Mouse (Mus musculus) CH12.LX (cell line): ENCODE results near the gene Tcp11l2. TPM values are rescaled to one million over a fixed set of nuclear protein-coding genes. Genes with fewer than 3 reads are reported as not detected.

Experiments used
- DNase-seq: peaks from one replicate; pipeline ENCODE4 v3.0.0-alpha.2; 2013; ENCODE audit errors: extremely low read depth
- H3K27ac ChIP-seq: 2 replicates; pipeline ENCODE4 v1.5.1; 2012; ENCODE audit warnings: low read depth, mild to moderate bottlenecking, control low read depth, moderate library complexity; ENCODE audit not compliant: insufficient read depth
- H3K27me3 ChIP-seq: replicated peaks from 2 replicates; pipeline ENCODE3; 2012; ENCODE audit warnings: inconsistent platforms
- H3K36me3 ChIP-seq, 2 experiments: replicated peaks in 1 of 2; 2 replicates each; pipeline versions ENCODE3 to v1.6.1; 2012; ENCODE audit warnings: inconsistent platforms in 1 of 2, low read length in 1 of 2, mild to moderate bottlenecking in 1 of 2, mixed read lengths in 1 of 2, moderate library complexity in 1 of 2; ENCODE audit not compliant: control insufficient read depth in 1 of 2, insufficient read depth in 1 of 2
- H3K4me1 ChIP-seq, 2 experiments: 2 replicates each; pipeline ENCODE4 v1.6.1; 2012; ENCODE audit warnings: inconsistent platforms in 1 of 2, moderate library complexity in 1 of 2; ENCODE audit not compliant: insufficient read depth in 2 of 2, control insufficient read depth in 1 of 2
- H3K4me2 ChIP-seq: 2 replicates; pipeline ENCODE4 v1.6.1; 2012; ENCODE audit warnings: low read depth, mild to moderate bottlenecking, control low read depth; ENCODE audit not compliant: poor library complexity, insufficient read depth, severe bottlenecking
- H3K4me3 ChIP-seq, 3 experiments: fragments of 150-350 bp in 1 of 3; sonication (generic) in 1 of 3; replicated peaks in 1 of 3; 2 replicates each; pipeline versions ENCODE3 to v1.5.1; 2011 to 2012; ENCODE audit warnings: low read depth in 2 of 3, low read length in 2 of 3, mild to moderate bottlenecking in 2 of 3, moderate library complexity in 2 of 3, control low read depth in 1 of 3, improper control_type of control experiment in 1 of 3, inconsistent platforms in 1 of 3, mixed read lengths in 1 of 3; ENCODE audit not compliant: poor library complexity in 1 of 3
- H3K79me2 ChIP-seq: replicated peaks from 2 replicates; pipeline ENCODE4 v1.6.1; 2012; ENCODE audit warnings: mild to moderate bottlenecking, moderate library complexity; ENCODE audit not compliant: control insufficient read depth, poor library complexity, insufficient read depth, severe bottlenecking; ENCODE audit errors: extremely low read depth
- H3K9ac ChIP-seq: 2 replicates; pipeline ENCODE4 v1.6.1; 2012; ENCODE audit warnings: low read depth, mild to moderate bottlenecking, control low read depth, moderate library complexity; ENCODE audit not compliant: insufficient read depth
- H3K9me3 ChIP-seq: replicated peaks from 2 replicates; pipeline ENCODE3; 2012; ENCODE audit warnings: low read length, inconsistent platforms, mixed read lengths
- BHLHE40 ChIP-seq: IDR thresholded peaks from 2 replicates; pipeline ENCODE4 v1.6.1; 2011; ENCODE audit warnings: mild to moderate bottlenecking, low read depth, low read length, improper control_type of control experiment
- CTCF ChIP-seq, 2 experiments: IDR thresholded peaks in 1 of 2; conservative IDR thresholded peaks in 1 of 2; 2 replicates each; pipeline ENCODE4 v1.5.1; 2011 to 2012; ENCODE audit warnings: low read depth in 2 of 2, low read length in 2 of 2, improper control_type of control experiment in 1 of 2, inconsistent platforms in 1 of 2, mild to moderate bottlenecking in 1 of 2, moderate library complexity in 1 of 2
- E2F4 ChIP-seq: IDR thresholded peaks from 2 replicates; pipeline ENCODE4 v1.6.1; 2011; ENCODE audit warnings: low read depth, low read length, improper control_type of control experiment; ENCODE audit not compliant: insufficient replicate concordance
- GABPA ChIP-seq: IDR thresholded peaks from 2 replicates; pipeline ENCODE4 v1.6.1; 2012; ENCODE audit warnings: low read depth, low read length, improper control_type of control experiment, inconsistent platforms; ENCODE audit not compliant: insufficient replicate concordance
- HCFC1 ChIP-seq: IDR thresholded peaks from 2 replicates; pipeline ENCODE4 v1.6.1; 2012; ENCODE audit warnings: low read depth, mild to moderate bottlenecking, inconsistent platforms, low read length, improper control_type of control experiment
- IRF4 ChIP-seq: IDR thresholded peaks from 2 replicates; pipeline ENCODE4 v1.6.1; 2014; ENCODE audit warnings: low read depth, mild to moderate bottlenecking, inconsistent platforms, low read length, improper control_type of control experiment
- JUN ChIP-seq: IDR thresholded peaks from 2 replicates; pipeline ENCODE4 v1.6.1; 2011; ENCODE audit warnings: low read depth, mild to moderate bottlenecking, low read length, improper control_type of control experiment, moderate library complexity; ENCODE audit not compliant: insufficient read depth
- KAT2A ChIP-seq: IDR thresholded peaks from 2 replicates; pipeline ENCODE4 v1.6.1; 2012; ENCODE audit warnings: low read length, improper control_type of control experiment, inconsistent platforms; ENCODE audit not compliant: insufficient replicate concordance
- MAX ChIP-seq: IDR thresholded peaks from 2 replicates; pipeline ENCODE4 v1.6.1; 2011; ENCODE audit warnings: low read length, improper control_type of control experiment
- MEF2A ChIP-seq: IDR thresholded peaks from 2 replicates; pipeline ENCODE4 v1.6.1; 2014; ENCODE audit warnings: low read depth, mild to moderate bottlenecking, inconsistent platforms, low read length, improper control_type of control experiment, borderline replicate concordance
- MYC ChIP-seq: IDR thresholded peaks from 2 replicates; pipeline ENCODE4 v1.6.1; 2011; ENCODE audit warnings: low read depth, mild to moderate bottlenecking, improper control_type of control experiment, low read length
- PAX5 ChIP-seq: IDR thresholded peaks from 2 replicates; pipeline ENCODE4 v1.6.1; 2012; ENCODE audit warnings: low read length, inconsistent platforms, mixed read lengths
- POLR2A ChIP-seq: IDR thresholded peaks from 2 replicates; pipeline ENCODE4 v1.6.1; 2011; ENCODE audit warnings: low read depth, mild to moderate bottlenecking, improper control_type of control experiment, low read length
- RCOR1 ChIP-seq: conservative IDR thresholded peaks from 2 replicates; pipeline ENCODE4 v1.6.1; 2012; ENCODE audit warnings: low read depth, mild to moderate bottlenecking, inconsistent platforms, low read length, improper control_type of control experiment
- SIN3A ChIP-seq: IDR thresholded peaks from 2 replicates; pipeline ENCODE4 v1.6.1; 2012; ENCODE audit warnings: low read length, improper control_type of control experiment, inconsistent platforms
- SMC3 ChIP-seq: IDR thresholded peaks from 2 replicates; pipeline ENCODE4 v1.6.1; 2011; ENCODE audit warnings: low read depth, low read length, improper control_type of control experiment
- TBP ChIP-seq: conservative IDR thresholded peaks from 2 replicates; pipeline ENCODE4 v1.6.1; 2011; ENCODE audit warnings: low read depth, low read length, improper control_type of control experiment
- UBTF ChIP-seq: IDR thresholded peaks from 2 replicates; pipeline ENCODE4 v1.6.1; 2012; ENCODE audit warnings: low read depth, mild to moderate bottlenecking, inconsistent platforms, low read length, improper control_type of control experiment, moderate library complexity
- USF1 ChIP-seq: IDR thresholded peaks from 2 replicates; pipeline ENCODE4 v1.6.1; 2014; ENCODE audit warnings: low read depth, mild to moderate bottlenecking, inconsistent platforms, low read length, improper control_type of control experiment
- USF2 ChIP-seq: conservative IDR thresholded peaks from 2 replicates; pipeline ENCODE4 v1.6.1; 2011; ENCODE audit warnings: low read depth, low read length, improper control_type of control experiment
- ZMIZ1 ChIP-seq: IDR thresholded peaks from 2 replicates; pipeline ENCODE4 v1.6.1; 2012; ENCODE audit warnings: low read depth, mild to moderate bottlenecking, inconsistent platforms, low read length, improper control_type of control experiment
- ZNF384 ChIP-seq: IDR thresholded peaks from 2 replicates; pipeline ENCODE4 v1.6.1; 2012; ENCODE audit warnings: low read depth, low read length, improper control_type of control experiment, inconsistent platforms
- dilution Hi-C: fragments of 300-500 bp; cut with MboI; formaldehyde crosslinking; loops from 2 replicates; pipeline ENCODE4 v1.14.3; 2020; ENCODE audit warnings: low sequenced_read_pairs; ENCODE audit not compliant: extremely low pct_unique_long_range_greater_than_20kb, extremely low pct_ligation_motif_present
- in situ Hi-C: fragments of 300-500 bp; cut with MboI; formaldehyde crosslinking; loops from 3 replicates; pipeline ENCODE4 v1.14.3; 2019; ENCODE audit warnings: low sequenced_read_pairs, low pct_ligation_motif_present, low pct_unique_long_range_greater_than_20kb, mixed read lengths
- polyA plus RNA-seq: library from polyadenylated mRNA; unstranded; fragments of >175 nt; gene quantifications from 2 replicates; pipeline ENCODE4 v1.2.1, GENCODE M21; 2012; ENCODE audit warnings: low read depth; ENCODE audit not compliant: insufficient read length
- total RNA-seq, 2 experiments: library from RNA; depleted of rRNA; stranded (reverse); fragments of 300-350 nt in 1 of 2; fragments of >200 nt in 1 of 2; gene quantifications; 2 replicates each; pipeline ENCODE4 v1.2.3; 2012 to 2014

Tcp11l2 gene
- total and polyA plus RNA-seq, 3 experiments = 2.6 to 6.0 (median 2.9) TPM

DNA sequence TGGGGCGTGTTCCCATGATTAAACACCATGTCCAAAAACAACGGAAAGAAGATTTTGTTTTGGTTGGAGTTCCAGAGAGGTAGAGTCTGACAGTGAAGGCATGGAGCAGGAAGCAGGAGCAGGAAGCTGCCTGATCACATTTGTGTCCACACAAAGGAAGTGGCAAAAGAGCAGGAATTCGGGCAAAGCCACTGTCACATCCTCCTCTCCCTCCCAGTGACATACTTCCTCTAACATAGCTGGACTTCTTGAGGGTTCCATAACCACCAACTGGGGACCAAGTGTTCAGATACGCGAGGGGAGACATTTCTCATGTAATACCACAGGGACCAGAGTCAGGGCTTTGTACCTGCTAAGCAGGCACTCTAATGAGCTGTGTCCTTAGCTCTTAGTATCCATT lies 70.8 kb downstream of the Tcp11l2 start:
- TF ChIP-seq HCFC1 (no peak), SIN3A (no peak), UBTF (no peak), ZMIZ1 (no peak), BHLHE40 (no peak), IRF4 (no peak), POLR2A (no peak), TBP (no peak), CTCF (conservative IDR thresholded peaks at IDR 0.05 in 1 of 2, IDR thresholded peaks at IDR 0.05 in 1 of 2; ENCODE audit: low read depth in 2 of 2, low read length in 2 of 2) (no peak)
- no peak overlapping the region for H3K4me2 ChIP-seq
- H3K9ac ChIP-seq = no peak overlapping the region
- H3K4me3 ChIP-seq = no peak overlapping the region
- H3K36me3 ChIP-seq = peaks cover 6 to 70% of the 10 kb centered on the region in 2 experiments
- no peaks in the 10 kb centered on the region for H3K27me3 ChIP-seq
- H3K79me2 ChIP-seq = no peaks in the 10 kb centered on the region
- dilution Hi-C loops (no loop called here), in situ Hi-C loops (loop anchor here (10.0 kb wide), 1 partner anchor 388 kb away; no protein-coding TSS in a partner anchor)
- H3K4me1 ChIP-seq = peaks cover 11 to 58% of the 10 kb centered on the region in 2 experiments
- no peaks in the 10 kb centered on the region for H3K9me3 ChIP-seq
- no peak overlapping the region for H3K27ac ChIP-seq
- no peak for DNase-seq

DNA sequence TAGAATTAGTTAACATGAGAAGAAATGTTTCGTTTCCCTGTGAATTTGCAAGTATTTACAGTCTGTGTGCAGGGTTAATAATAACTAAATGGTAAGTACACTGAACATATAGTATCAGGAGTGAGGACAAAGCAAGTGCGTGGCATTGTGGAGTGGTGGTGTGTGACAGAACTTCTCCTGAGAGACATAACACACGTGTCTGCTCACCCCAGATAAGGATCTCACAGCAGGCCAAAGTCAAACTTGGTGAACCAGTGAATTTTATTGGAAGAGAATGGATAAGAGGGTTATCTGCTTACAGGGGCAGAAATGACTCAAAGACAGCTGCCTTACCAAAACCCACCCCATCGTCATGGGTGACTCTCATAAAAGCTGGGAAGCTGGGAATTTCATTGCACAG lies 72.5 kb downstream of the Tcp11l2 start:
- peaks cover 13 to 72% of the 10 kb centered on the region in 2 experiments for H3K36me3 ChIP-seq
- in situ Hi-C loops = loop anchor here (10.0 kb wide), 1 partner anchor 386 kb away; no protein-coding TSS in a partner anchor
- dilution Hi-C loops = no loop called here

DNA sequence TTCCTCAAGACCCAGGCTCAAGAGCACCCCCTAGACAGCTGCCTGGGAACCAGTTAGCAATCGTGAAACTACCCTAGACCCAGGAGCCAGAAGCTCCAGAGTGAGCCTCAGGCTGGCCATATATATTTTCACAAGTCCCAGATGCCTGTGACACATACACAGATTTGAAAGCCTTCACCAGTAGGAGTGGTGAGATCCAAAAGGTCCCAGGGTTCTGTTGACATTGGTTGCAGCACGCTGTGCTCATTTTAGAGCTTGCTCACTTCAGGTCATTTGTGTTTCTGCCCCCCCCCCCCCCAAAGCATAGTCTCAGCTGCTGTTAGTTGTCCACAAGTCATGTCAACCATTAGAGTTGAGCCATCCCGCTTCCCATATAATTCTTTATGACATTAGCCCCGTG lies 77.6 kb downstream of the Tcp11l2 start:
- peaks cover 0 to 19% of the 10 kb centered on the region in 2 experiments; a peak in 2 of 4 replicates for H3K4me1 ChIP-seq
- no peak overlapping the region for H3K27ac ChIP-seq
- H3K4me3 ChIP-seq = no peak overlapping the region
- H3K79me2 ChIP-seq = no peaks in the 10 kb centered on the region
- TF ChIP-seq USF1 = no peak
- TF ChIP-seq PAX5 = no peak
- no peak for TF ChIP-seq MEF2A
- TF ChIP-seq E2F4 = no peak
- no peak for TF ChIP-seq KAT2A
- TF ChIP-seq CTCF (conservative IDR thresholded peaks at IDR 0.05 in 1 of 2, IDR thresholded peaks at IDR 0.05 in 1 of 2; ENCODE audit: low read depth in 2 of 2, low read length in 2 of 2) = 0 out of 4 replicates have a peak, but pooled peaks of 1 of the 2 experiments have one; percentile 19
- H3K36me3 ChIP-seq = peaks cover 13 to 82% of the 10 kb centered on the region in 2 experiments
- H3K4me2 ChIP-seq = no peak overlapping the region
- no peak for DNase-seq
- no peaks in the 10 kb centered on the region for H3K9me3 ChIP-seq
- in situ Hi-C loops (no loop called here), dilution Hi-C loops (no loop called here)
- no peak overlapping the region for H3K9ac ChIP-seq
- H3K27me3 ChIP-seq = no peaks in the 10 kb centered on the region

More for the DNA sequence above, 72.5 kb downstream of the Tcp11l2 start:
- H3K4me2 ChIP-seq = no peak overlapping the region
- H3K4me1 ChIP-seq = peaks cover 11 to 58% of the 10 kb centered on the region in 2 experiments
- DNase-seq = no peak
- H3K4me3 ChIP-seq = no peak overlapping the region
- no peak overlapping the region for H3K9ac ChIP-seq
- H3K9me3 ChIP-seq = no peaks in the 10 kb centered on the region
- no peaks in the 10 kb centered on the region for H3K27me3 ChIP-seq
- no peak overlapping the region for H3K27ac ChIP-seq
- TF ChIP-seq GABPA = no peak
- TF ChIP-seq MAX = no peak
- no peak for TF ChIP-seq BHLHE40
- TF ChIP-seq CTCF (conservative IDR thresholded peaks at IDR 0.05 in 1 of 2, IDR thresholded peaks at IDR 0.05 in 1 of 2; ENCODE audit: low read depth in 2 of 2, low read length in 2 of 2) = no peak
- TF ChIP-seq RCOR1 = no peak
- no peak for TF ChIP-seq USF2
- no peak for TF ChIP-seq SMC3
- no peak for TF ChIP-seq JUN
- no peak for TF ChIP-seq MYC
- no peak for TF ChIP-seq ZNF384
- H3K79me2 ChIP-seq = no peaks in the 10 kb centered on the region
